Mouse (Mus musculus) ovary, postnatal 14 days (tissue): ENCODE results near the gene Iqschfp.

Source experiments
- DNase-seq: peaks from one replicate; pipeline ENCODE4 v3.0.0; 2022; ENCODE audit warnings: low spot score

Iqschfp gene

DNA sequence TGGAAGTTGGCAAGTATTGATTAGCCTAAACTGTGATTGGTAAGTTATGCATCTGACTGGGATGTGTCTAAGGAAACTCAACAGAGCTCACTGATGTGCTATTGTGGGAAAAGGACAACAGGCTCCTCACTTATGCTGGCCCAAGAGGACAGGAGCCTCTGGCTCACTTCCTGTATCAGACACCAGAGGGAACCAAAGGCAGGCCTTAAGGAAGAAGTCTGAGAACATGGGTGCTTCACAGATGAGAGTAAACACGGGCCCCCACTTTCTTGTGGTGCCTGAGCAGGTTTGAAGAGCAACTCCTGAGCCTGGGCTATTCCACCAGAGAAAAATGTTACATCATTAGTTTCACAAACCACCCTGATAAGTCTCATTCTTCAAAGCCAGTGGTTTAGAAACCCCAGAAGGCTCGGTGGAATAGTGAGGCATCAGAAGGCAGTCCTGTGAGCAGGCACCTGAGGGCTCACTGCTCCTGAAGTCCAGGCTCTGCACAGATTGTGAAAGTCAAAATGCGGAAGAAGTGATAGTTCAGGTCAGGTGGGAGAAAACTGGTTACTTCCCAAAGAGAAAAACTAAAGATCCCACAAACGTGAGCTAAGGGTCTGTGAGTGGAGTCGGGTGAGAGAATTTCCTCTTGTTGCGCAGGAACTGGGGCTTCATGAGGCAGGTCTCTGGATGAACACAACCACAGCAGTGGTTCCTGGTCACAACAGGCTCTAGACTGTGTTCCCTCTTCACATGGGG is 754.5 kb downstream of the Iqschfp start:
- DNase-seq: peak; percentile 3

DNA sequence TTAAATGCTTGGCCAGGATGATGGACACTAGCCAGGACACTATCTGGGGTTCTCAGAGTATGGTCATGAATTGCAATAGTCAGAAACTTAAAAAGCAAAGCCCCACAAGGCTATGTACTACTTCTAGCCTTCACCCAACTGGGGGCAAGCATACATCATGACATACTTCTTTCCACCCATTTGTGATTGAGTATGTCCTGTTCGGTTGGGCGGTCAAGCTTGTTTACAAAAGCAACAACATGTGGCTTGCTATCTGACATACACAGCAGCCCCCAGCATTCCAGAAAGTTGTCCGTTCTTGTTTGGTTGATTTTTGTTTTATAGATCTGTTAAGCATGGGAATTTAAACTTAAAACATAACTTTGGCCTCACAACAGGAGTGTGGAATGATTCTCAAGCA is 755.2 kb downstream of the Iqschfp start:
- DNase-seq: no peak

DNA sequence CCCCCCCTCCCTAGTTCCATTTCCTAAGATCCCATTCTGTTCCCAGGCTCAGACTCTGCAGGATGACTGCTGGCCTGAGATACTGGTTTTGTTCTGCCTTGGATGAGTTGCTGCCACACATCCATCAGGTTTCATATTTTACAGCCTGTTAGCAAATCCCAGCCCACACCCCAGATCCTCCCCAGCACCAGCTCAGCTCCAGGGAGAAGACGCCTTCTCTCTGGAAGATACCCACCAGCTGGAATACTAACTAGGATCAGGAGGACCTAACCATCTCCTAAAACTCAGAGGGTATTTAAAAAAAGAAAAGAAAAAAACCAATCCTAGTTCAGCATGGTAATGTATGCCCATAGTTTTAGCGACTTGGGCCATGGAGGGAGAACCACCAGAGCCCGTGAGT is 758.2 kb downstream of the Iqschfp start:
- no peak for DNase-seq

DNA sequence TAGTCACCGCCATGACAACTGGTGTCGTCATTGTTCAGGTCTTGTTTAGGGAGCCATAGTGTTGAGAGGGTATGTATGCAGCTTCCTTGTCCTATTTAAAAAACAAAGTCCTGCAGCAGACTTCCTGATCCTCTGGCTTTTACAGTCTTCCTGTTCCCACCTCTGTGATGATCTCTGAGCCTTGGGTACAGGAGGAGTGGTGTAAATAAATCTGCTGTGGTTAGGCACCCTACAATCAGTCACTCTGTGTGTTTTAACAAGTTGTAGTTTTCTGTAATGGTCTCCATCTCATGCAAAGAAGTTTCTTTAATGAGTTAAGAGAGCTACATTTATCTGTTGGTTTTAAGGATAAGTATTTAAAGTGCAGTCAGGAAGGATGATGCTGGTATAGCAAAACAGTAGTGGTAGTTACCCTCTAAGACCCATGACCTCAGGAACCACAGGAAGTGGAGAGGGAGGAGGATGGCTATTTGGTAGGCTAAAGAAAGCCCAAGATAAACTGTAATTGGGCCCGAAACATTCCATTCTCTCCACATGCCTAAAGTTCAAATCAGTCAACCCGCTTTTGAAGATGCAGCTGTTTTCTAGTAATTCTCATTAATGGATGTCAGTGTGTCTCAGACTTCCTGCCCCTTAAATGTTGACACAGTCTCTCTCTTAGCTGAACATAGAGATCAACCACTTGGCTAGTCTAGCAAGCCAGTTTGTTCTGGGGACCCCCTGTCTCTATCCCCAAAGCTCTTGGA is 764.7 kb downstream of the Iqschfp start:
- no peak for DNase-seq

DNA sequence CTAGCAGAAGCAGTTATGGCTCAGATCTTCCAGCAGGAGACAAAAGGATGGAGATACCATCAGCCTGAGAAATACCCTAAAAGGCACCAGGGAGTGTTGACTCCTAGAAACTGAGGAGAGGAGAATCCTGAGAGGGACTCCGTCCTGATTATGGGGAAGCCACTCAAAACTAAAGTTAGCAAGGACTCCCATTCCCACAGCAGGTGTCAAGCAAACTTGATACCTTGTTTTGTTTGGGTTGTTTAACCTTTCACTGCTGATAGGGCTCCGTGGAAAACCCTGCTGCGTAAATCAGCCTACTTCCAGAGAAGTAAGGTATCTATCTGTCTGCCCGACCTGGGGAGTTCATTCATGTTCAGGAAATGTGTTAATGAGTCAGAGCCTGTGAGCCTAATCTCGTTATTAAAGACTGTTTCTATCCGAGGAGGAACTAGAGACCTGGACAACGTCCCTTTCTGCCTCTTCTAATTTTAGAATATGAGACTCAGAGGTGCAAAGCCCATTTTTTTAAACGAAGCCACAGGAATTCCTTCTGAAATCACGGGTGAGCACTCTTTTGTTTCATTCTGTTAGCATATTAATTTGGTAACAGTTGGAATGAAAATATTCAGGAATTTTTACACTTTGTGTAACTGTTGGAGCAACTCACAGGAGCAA is 765.7 kb downstream of the Iqschfp start:
- no peak for DNase-seq

DNA sequence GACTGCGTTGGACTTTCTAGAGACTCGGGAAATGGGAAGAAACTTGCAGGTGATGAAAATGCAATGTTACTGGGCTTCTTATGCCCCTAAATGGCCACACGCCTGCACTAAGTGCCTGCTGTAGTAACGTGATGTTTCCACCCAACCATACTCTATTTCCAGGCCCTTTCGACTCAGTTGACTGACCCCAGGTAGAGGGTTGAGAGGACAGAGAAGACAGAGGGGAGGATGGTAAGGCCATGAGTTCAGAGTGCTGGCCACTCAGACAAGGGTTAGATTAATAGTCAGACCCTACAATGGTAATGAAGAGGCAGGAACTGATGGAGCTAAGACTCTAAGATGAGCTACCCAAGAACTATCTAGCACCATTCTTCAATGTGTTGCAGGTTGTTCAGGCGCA is 768.0 kb downstream of the Iqschfp start:
- no peak for DNase-seq

DNA sequence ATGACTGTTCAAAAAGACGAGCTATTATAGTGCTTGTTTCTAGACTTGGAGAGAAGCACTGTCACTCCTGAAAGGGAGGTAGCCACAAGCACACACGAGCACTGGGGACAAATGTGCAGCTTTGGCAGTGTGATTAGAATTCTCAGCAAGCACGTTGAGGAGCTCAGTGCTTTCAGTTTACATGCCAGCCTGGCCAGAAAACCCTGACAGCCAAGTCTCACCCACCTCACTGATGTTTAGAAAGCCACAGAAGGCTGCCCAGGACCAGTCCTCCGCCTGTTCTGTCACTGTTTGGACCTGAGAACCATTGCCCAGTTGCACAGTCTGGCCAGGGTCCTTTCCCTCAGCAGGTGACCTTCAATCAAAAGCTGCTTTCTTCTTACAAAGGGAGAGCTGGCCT is 768.5 kb downstream of the Iqschfp start:
- DNase-seq: no peak

DNA sequence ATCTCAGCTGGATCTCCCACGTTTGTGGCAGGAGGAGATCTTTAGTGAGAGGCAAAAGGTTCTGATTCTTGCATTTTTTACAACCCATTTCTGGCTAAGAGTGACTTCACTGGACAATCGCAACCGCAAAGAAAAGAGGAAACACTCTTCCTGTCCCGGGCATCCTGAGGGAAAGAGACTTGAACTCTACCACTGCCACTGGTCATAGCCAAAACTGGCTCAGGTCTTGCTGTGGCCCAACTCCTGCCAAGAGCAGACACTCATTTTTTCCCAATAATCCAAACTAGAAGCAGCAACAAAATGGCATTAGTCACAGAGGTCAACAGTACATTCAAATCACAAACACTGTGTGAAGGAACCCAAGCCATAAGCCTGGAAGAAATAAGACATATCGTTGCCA is 770.4 kb downstream of the Iqschfp start:
- no peak for DNase-seq

DNA sequence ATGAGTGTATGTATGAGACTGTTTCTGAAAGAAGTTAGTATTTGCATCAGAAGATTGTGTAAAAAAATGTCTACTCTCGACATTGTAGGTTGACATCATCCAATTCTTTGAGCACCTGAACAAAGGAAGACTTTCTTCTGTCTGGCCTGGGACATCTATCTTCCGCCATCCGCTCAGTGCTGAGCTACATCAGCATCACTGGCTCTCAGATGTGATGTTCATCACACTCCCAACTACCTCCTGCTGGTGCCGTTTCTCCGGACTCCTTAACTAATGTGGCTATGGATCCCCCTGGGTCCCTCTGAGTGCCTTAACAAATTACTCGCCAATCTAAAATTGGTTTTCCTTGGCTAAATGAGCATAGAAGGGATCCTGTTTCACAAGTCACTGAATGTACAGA is 772.3 kb downstream of the Iqschfp start:
- DNase-seq: no peak

DNA sequence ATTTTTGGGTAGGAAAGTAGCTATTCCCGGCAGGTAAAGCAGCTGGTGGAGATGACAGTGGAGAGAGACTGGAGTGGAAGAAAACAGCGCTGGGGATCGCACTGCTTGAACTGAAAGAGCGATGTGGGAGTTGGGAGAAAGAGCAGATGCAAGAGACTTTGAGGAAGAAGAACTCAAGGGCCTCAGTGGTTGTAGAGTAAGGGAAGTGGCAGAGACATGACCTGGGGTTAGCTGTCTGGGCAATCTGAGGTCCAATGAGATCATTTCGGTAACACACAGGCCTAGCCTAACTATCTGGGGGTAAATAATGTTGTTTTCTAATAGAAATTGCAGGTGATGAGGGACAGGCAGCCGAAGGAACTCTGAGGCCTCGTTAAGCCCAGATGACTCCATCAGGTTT is 774.3 kb downstream of the Iqschfp start:
- no peak for DNase-seq

DNA sequence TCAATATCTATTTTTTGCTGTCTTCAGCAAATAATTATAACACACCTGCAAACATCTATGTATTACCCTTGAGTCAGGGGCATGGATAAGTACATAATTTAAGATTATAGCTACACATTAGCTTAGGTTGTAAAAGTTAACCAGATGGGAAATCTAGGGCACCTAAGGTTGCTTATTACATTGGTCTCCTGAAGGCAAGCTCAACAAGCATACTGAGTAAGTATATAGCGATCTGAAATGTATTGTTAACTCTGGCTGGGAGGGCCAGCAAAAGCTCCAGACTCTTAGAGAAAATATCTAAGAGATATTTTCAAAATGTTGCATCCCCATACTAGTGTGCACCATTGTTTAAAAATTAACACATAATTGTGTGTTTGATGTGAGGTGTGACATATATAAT is 775.8 kb downstream of the Iqschfp start:
- no peak for DNase-seq

DNA sequence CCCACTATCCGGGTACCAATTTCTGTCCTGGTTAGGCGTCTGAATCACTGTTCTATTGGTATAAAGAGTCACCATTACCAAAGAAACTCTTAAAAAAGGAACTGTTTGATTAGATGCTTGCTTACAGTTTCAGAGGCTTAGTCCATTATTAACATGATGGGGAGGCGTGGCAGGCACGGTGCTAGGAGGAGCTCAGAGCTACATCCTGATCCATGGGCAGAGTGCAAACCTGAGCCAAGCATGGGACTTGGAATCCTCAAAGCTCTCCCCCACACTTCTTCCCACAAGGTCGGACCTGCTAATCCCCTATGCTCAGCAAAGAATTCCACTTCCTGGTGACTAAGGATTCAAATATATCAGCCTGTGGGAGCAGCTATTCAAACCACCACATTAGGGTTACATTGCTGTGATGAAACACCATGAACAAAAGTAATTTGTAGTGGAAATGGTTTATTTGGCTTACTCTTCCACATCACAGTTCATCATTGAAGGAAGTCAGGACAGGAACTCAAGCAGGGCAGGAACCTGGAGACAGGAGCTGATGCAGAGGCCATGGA is 777.5 kb downstream of the Iqschfp start:
- no peak for DNase-seq

DNA sequence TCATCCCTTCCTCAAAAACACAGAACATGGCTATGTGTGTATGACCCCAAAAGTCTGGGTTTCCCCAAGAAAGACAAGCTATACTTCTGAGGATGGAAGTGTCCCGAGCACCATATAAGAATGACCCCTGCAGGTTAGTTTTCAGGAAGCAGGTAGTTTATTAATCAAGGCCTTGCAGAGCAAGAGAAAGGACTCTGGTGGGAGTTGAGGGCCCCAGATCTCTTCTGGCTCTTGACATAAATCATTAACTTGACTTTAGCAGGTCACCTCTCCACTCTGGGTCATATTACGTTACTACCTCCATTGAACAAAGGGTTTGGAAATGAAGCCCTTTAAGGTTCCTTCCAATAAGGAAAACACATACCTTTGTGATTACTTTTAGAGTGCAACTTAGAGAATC is 782.7 kb downstream of the Iqschfp start:
- DNase-seq: no peak

DNA sequence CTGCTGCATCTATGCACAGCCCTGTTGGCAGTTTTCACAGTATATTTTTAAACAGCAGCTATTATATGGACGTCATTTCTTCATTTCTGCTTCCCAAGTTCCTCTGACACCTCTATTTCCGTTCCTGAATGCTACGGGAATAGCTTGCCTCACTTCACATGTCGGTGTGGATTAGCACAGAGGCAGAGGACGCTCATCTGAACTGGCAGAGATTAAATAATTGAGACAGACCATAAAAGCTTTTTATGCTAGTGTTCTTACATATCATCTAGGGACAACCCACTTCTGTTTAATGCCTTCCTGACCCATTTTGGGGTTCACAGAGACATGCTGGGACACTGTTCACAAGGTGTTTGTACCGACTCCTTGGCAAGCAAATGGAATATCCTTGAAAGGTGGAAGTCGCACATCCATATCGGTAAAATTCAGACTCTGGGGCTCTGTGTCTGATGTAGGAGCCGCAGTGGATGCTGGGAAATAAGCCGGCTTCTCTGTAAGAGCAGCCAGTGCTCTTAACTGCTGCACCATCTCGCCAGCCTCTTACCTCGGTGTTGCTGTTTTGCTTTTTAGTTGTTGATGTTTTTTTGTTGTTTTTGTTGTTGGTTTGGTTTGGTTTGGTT is 783.3 kb downstream of the Iqschfp start:
- no peak for DNase-seq
